Mouse (Mus musculus): ENCODE measurements around the gene Calm1.

DNA sequence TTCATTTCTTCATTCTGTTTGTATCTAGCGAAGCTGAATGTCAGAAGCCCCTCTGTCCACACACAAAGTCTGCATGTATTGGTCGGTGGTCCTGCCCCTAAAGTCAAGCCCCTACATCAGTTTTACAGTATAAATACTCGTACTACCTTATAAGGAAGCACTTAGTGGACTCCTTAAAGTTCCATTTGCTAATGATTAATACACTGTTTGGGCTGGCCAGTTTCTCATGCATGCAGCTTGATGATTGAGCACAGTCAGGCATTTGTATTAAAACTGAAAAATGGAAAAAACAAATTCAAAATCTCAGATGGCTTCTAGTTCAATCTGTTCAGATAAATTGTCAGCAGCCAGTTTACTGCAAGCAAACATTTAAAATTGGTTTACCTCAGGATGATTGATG lies 7.3 kb downstream of the Calm1 start:
- TF ChIP-seq CTCF (IDR thresholded peaks at IDR 0.05 in 2 of 3, conservative IDR thresholded peaks at IDR 0.05 in 1 of 3; ENCODE audit: control insufficient read depth in 1 of 3, insufficient read depth in 1 of 3, low read depth in 2 of 3, low read length in 3 of 3, poor library complexity in 1 of 3, severe bottlenecking in 1 of 3), result no peak
- no peak for TF ChIP-seq GATA1 (IDR thresholded peaks at IDR 0.05; ENCODE audit: low read depth, low read length)
- TF ChIP-seq POLR2A (IDR thresholded peaks at IDR 0.05; ENCODE audit: control insufficient read depth in 1 of 2, insufficient read depth in 1 of 2, low read depth in 1 of 2, low read length in 2 of 2, poor library complexity in 1 of 2), result no peak
- no peak for TF ChIP-seq E2F4 (IDR thresholded peaks at IDR 0.05; ENCODE audit: borderline replicate concordance, low read depth, low read length)

Measured in MEL (cell line).